Mouse (Mus musculus) olfactory bulb, adult 2 months (tissue): Measurements from ENCODE around the gene Elmod3.
"Not testable (repeated sequence)": the region's sequence is repeated elsewhere in the genome, so short reads cannot be mapped to it uniquely, and the experiment has no call there.

ENCODE experiments used
- CTCF ChIP-seq: fragments of 200-500 bp; IDR thresholded peaks from 2 replicates; pipeline ENCODE4 v1.5.1; 2012; ENCODE audit warnings: low read depth, mild to moderate bottlenecking, low read length, moderate library complexity; ENCODE audit not compliant: insufficient read depth
- POLR2A ChIP-seq: fragments of 200-500 bp; IDR thresholded peaks from 2 replicates; pipeline ENCODE4 v1.6.1; 2012; ENCODE audit warnings: mild to moderate bottlenecking, low read depth, low read length, moderate library complexity; ENCODE audit not compliant: insufficient read depth

- TF ChIP-seq POLR2A, CTCF: not testable (repeated sequence)
Observed at GRCm38 (mm10) chr6:72533555-72533954, 64.7 kb downstream of the Elmod3 start.
